ENCODE assay signal across 8 mouse cellular contexts in the genomic region with DNA sequence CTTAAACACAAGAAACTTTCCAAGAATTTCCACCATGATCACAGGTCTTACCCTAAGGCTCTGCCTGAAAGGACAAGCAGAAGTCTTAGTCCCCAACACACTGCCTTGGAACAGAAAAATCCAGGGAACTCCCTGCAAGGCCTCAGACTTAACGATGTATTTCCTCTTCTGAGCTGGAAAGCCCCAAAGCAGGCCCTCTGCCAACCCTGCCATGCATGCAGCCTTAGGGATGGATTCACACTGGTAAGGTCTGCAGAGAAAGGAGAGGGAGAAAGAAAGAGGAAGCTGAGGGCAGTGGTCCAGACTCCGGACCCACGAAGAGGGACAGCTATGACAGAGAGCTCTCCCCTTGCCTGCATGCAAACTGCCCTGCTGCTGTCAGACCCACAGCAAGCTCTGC. TPM values are rescaled to one million over a fixed set of nuclear protein-coding genes. Genes with fewer than 3 reads are reported as not detected.
DNase-seq lines count a peak whose midpoint lies in the region; ATAC-seq and TF ChIP-seq lines count a peak whose summit lies in the region.

No protein-coding gene starts in this region.

- no peak overlapping the region for H3K9ac ChIP-seq in forebrain, embryonic 13.5 days
- no peak overlapping the region for H3K9ac ChIP-seq in intestine, embryonic 15.5 days
- H3K9ac ChIP-seq in lung, embryonic 16.5 days (ENCODE audit: low read length), result peak overlapping the region; percentile 29
- peak overlapping the region; percentile 41 for H3K9ac ChIP-seq in stomach, postnatal 0 days (ENCODE audit: low read length)

- peak overlapping the region; percentile 57 for H3K27ac ChIP-seq in forebrain, embryonic 13.5 days
- H3K27ac ChIP-seq in intestine, embryonic 15.5 days, result peak overlapping the region; percentile 66
- peak overlapping the region; percentile 96 for H3K27ac ChIP-seq in lung, embryonic 16.5 days (ENCODE audit: low read length)
- H3K27ac ChIP-seq in stomach, postnatal 0 days (replicated peaks), result peak overlapping the region; percentile 69

- ATAC-seq in cerebellum, adult (ENCODE audit: insufficient number of reproducible peaks, low FRiP score, low TSS enrichment), result no peak
- ATAC-seq in forebrain, embryonic 13.5 days, result no peak
- no peak for ATAC-seq in intestine, embryonic 15.5 days
- ATAC-seq in lung, embryonic 16.5 days (ENCODE audit: low read depth), result no peak; the same call in 1 of the 2 replicates
- ATAC-seq in stomach, postnatal 0 days (ENCODE audit: low FRiP score, low TSS enrichment), result no peak

- WGBS in forebrain, embryonic 13.5 days, result 56% methylated on average over 3 of the region's 3 CpGs
- 43% methylated on average over 3 of the region's 3 CpGs for WGBS in intestine, embryonic 15.5 days
- WGBS in lung, embryonic 16.5 days, result 4% methylated on average over 3 of the region's 3 CpGs
- WGBS in stomach, postnatal 0 days, result 22% methylated on average over 3 of the region's 3 CpGs

- H3K4me2 ChIP-seq in forebrain, embryonic 13.5 days, result peak overlapping the region; percentile 76
- H3K4me2 ChIP-seq in intestine, embryonic 15.5 days (replicated peaks), result peak overlapping the region; percentile 79
- H3K4me2 ChIP-seq in lung, embryonic 16.5 days (ENCODE audit: low read depth, low read length), result peak overlapping the region; percentile 87
- H3K4me2 ChIP-seq in stomach, postnatal 0 days (replicated peaks; ENCODE audit: low read depth), result peak overlapping the region; percentile 54

- H3K9me3 ChIP-seq in forebrain, embryonic 13.5 days (replicated peaks), result no peaks in the 10 kb centered on the region
- no peaks in the 10 kb centered on the region for H3K9me3 ChIP-seq in intestine, embryonic 15.5 days
- no peaks in the 10 kb centered on the region for H3K9me3 ChIP-seq in lung, embryonic 16.5 days (ENCODE audit: control insufficient read depth, low read length)
- no peaks in the 10 kb centered on the region for H3K9me3 ChIP-seq in stomach, postnatal 0 days (ENCODE audit: control insufficient read depth, low read length)

- no peaks in the 10 kb centered on the region for H3K36me3 ChIP-seq in forebrain, embryonic 13.5 days (ENCODE audit: poor library complexity, severe bottlenecking)
- H3K36me3 ChIP-seq in intestine, embryonic 15.5 days, result no peaks in the 10 kb centered on the region
- H3K36me3 ChIP-seq in lung, embryonic 16.5 days (ENCODE audit: control insufficient read depth, insufficient read depth, low read length), result no peaks in the 10 kb centered on the region
- H3K36me3 ChIP-seq in stomach, postnatal 0 days (ENCODE audit: control insufficient read depth, insufficient read depth, low read length), result no peaks in the 10 kb centered on the region

- H3K4me3 ChIP-seq in forebrain, embryonic 13.5 days, result peak overlapping the region; percentile 84; the same call in 1 of the 2 replicates
- H3K4me3 ChIP-seq in intestine, embryonic 15.5 days (replicated peaks), result peak overlapping the region; percentile 23
- peak overlapping the region; percentile 75 for H3K4me3 ChIP-seq in lung, embryonic 16.5 days (ENCODE audit: low read length)
- H3K4me3 ChIP-seq in stomach, postnatal 0 days (ENCODE audit: low read depth, low read length), result peak overlapping the region; percentile 21

- H3K27me3 ChIP-seq in forebrain, embryonic 13.5 days, result 0 out of 2 replicates have a peak, but pooled peaks cover 10% of the 10 kb centered on the region
- no peaks in the 10 kb centered on the region for H3K27me3 ChIP-seq in intestine, embryonic 15.5 days (replicated peaks)
- no peaks in the 10 kb centered on the region for H3K27me3 ChIP-seq in lung, embryonic 16.5 days (ENCODE audit: control insufficient read depth, insufficient read depth, low read depth, low read length)
- no peaks in the 10 kb centered on the region for H3K27me3 ChIP-seq in stomach, postnatal 0 days (ENCODE audit: control insufficient read depth, insufficient read depth, low read length)

- peak; percentile 63 to 70 for DNase-seq in cerebellum, postnatal 10 days
- peak; percentile 72 for DNase-seq in 3T3-L1 (ENCODE audit: low read depth, low spot score)
- DNase-seq in stomach, postnatal 0 days (ENCODE audit: low spot score), result no peak
- DNase-seq in embryo, embryonic 10 days (ENCODE audit: low spot score), result no peak

- no peak for TF ChIP-seq EP300 in stomach, postnatal 0 days (optimal IDR thresholded peaks at IDR 0.05)

- TF ChIP-seq CTCF in stomach, postnatal 0 days (IDR thresholded peaks at IDR 0.05; ENCODE audit: low read depth), result no peak

- H3K4me1 ChIP-seq in forebrain, embryonic 13.5 days, result peaks cover 27% of the 10 kb centered on the region
- peaks cover 22% of the 10 kb centered on the region for H3K4me1 ChIP-seq in intestine, embryonic 15.5 days (replicated peaks)
- peaks cover 53% of the 10 kb centered on the region for H3K4me1 ChIP-seq in lung, embryonic 16.5 days (replicated peaks; ENCODE audit: control insufficient read depth, insufficient read depth, low read length)
- H3K4me1 ChIP-seq in stomach, postnatal 0 days (replicated peaks; ENCODE audit: control insufficient read depth, insufficient read depth), result peaks cover 5% of the 10 kb centered on the region

RNA-seq across cellular contexts. Expression of gene Smurf1, which starts 2.2 kb away (rescaled TPM):
- 16.8 and 18.1 TPM in 2 replicates for polyA plus RNA-seq in forebrain, embryonic 13.5 days (2015; fragmentation: Nextera tagmentation; extraction: Ambion mirVana)
- 10.7 and 11.5 TPM in 2 replicates for polyA plus RNA-seq in intestine, embryonic 15.5 days (2015; fragmentation: Nextera tagmentation; extraction: Ambion mirVana)
- 9.5 and 15.6 TPM in 2 replicates for polyA plus RNA-seq in lung, embryonic 16.5 days (2015; fragmentation: Nextera tagmentation; extraction: Ambion mirVana)
- 11.2 and 11.6 TPM in 2 replicates for polyA plus RNA-seq in stomach, postnatal 0 days (2015; fragmentation: Nextera tagmentation; extraction: Ambion mirVana)

Comparison
In these comparisons a context has a peak if more than half of its experiments do, and no peak if none do; other contexts are left out.
1. DNase-seq: peak in cerebellum, postnatal 10 days (2 of 2) and 3T3-L1 (single experiment); none in stomach, postnatal 0 days (single experiment) and embryo, embryonic 10 days (single experiment).
2. H3K4me3 ChIP-seq: peak in every context shown above with its lines; median percentile 84 in forebrain, embryonic 13.5 days; 75 in lung, embryonic 16.5 days; 23 in intestine, embryonic 15.5 days; 21 in stomach, postnatal 0 days.
3. H3K9ac ChIP-seq: peak in lung, embryonic 16.5 days (single experiment) and stomach, postnatal 0 days (single experiment); none in forebrain, embryonic 13.5 days (single experiment) and intestine, embryonic 15.5 days (single experiment).
4. Peak in every context shown above with its lines, with median percentiles within 50 percentile points of each other: H3K27ac ChIP-seq and H3K4me2 ChIP-seq.